Mouse (Mus musculus) frontal cortex, adult (tissue): ENCODE data around the gene Polr2c.
A peak's percentile ranks its signal among the peaks of the same experiment; 100 is the strongest.

Experiments
- ATAC-seq: cut with Nextera tagmentation; 2 replicates; pipeline ENCODE4 v1.9.2; 2017; ENCODE audit warnings: mild to moderate bottlenecking, moderate library complexity, mixed read lengths; ENCODE audit not compliant: low TSS enrichment

The Polr2c gene

DNA sequence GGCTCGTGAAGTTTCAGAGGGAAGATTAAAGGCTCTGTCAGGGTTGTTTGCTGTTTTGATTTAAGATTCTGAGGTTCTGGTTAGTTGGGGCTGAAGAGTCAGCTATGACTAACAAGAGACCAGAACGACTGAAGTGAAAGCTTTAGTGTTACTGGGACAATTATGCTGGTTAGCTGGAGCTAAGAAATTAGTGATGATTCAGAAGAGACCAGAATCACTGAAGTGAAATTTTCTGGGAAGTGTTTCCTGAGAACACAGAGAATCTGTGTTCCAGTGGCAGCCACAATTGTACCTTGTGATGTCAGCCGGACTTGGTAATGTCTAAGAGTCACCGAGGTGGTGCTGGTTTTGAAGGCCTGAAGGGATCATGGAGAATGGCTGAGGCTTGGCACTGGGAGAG is 23.5 kb downstream of the Polr2c start:
- no peak for ATAC-seq

DNA sequence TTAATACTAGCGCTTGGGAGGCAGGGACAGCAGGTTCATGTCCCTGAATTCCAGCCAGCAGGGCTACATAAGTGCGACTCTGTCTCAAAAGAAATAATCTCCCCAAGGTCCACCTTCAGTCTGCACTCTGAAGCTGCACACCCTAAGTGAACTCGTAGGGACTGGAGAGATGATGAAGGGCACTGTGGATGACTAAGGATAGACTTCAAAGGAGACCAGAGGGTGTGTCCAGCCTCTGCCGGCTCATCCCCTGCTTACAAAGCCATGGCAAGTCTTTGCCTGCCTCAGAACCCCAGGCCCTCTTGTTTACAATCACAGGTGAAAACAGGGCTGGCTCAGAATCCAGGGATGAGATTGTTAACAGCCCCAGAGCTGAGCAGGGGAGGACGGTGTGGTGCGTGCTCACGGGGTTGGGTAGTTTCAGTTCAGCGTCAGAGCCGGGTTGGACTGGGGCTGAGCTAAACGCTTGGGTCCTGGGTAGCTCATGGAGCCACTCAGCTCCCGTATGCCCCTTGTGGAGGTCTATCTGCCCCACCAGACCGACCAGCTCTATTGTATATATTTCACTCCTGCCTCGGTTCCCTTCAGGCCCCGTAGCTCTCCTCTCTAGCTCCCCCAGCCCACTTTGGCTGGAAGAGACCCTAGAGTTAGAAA is 31.3 kb downstream of the Polr2c start:
- ATAC-seq, result no peak

DNA sequence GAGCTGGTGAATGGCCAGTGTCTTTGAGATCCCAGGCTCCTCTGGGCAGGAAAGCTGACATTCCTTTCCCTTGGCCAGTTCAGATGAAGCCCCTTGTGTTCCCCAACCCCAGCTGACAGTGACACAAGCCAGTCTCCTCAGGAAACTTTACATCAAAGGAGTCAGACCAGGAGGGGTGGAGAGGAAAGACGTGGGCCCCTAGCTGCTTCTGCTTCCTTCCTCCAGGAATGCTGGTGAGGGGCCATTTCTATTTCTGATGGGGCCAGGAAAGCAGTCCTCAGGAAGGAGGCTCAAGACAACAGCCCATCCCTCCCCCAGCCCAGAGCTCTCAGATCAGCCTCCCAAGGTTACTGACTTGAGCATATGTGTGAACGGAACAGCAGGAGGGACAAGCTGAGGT is 35.7 kb downstream of the Polr2c start:
- ATAC-seq, result no peak

DNA sequence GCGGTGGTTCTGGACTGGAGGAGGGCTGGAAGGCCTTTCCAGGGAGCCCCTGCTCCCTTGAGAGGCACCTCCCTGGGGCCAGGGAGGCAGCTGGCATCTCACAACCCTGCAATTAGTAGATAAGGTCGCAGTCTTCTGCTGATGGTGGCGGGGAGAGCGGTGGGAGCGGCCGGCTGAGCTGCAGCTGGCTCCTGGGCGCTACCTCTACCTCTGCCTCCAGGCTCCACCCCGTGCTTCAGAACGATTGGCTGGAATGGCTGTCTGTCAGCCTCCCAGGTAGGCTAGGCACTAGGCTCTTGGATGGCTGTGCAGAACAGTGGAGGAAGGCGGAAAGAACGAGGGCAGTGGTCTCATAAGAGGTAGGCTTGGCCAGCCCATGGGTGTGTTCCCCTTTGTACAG is 42.0 kb downstream of the Polr2c start:
- ATAC-seq, result no peak

DNA sequence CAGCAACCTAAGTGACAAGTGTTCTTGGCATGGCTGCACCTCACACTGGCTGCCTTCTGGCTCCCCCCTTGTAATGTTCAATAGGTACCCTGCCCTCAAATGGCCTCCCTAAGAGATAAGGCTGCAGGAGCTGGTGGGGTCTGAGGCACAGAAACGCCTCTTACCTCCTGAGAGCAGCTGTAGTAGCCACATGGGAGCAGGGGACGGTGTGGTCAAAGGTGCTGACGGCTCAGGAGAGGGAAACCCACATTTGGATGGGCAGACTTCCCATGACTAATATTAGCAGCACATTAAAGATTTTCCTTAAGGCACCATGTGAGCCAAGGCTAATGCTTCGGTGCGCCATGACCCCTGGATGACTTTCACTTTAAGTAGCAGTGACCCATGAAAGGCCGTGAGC is 43.4 kb downstream of the Polr2c start:
- no peak for ATAC-seq

DNA sequence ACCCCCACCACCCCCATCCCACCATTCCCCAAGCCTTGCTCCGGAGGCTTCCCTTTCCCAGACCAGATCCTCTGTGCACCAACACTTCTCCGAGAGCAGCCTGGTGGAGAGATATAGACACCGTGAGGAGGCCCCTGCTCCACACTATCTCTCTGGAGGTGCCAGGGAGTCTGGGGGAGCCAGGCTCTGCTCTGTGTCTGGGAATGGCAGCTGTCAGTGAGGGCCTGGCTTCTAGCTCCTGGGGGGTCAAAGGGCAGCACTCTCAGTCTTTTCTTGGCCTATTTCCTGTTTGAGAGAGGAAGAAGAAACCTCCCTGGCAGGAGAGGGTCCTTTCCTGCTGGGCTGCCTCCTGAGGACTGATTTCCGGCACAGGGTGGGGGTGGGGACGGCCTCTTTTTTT is 43.8 kb downstream of the Polr2c start:
- no peak for ATAC-seq

DNA sequence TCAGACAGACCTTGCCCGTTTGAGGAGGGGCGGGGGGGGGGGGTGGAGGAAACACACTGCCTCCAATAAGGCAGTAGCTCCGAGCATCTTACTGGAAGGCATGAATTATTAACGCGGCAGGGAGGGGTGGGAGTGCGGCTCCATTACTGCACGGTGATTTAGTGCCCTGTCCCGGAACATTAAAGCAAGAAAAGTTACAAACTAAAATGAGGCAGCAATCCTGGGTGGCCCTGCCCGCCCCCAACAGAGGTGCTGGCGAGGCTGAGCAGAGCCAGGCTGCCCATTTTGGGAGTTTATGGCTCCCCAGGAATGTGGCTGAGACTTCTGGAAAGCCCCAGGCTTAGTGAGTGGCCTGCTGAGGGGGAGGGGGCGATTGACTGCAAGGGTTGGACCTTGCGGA is 46.5 kb downstream of the Polr2c start:
- no peak for ATAC-seq

DNA sequence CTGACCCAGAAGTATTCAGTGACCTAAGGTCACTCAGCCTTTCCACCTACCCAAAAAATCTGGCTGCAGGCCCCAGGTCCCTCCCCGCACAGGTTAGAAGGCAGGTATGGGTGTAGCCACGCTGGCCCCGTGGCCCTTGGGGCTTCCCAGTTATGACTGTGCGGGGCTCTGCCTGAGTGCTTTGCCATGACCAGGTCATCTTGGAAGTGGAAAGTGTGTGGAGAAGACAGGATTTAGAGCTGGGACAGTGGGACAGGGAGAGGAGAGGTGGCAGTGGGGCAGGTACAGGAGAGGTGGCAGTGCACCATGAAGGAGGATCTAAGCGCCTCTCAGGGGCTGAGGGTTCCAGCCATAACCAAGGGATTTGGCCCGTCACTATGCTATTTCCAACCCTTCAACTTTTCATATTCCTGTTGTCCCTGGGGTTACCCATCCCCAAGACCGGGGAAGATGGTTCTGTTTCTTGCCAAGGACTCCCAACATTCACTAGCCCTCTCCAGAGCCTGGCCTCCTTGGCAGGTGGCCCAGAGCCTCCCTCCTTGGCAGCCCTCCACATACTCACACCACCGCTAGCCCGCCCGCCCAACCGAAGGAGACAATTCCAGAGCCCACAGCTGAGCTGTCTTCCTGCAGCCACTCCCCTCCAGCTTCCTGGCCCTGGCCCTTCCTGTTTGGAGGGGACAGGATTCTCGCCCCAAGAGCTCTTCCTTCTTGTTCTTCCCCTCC is 47.4 kb downstream of the Polr2c start:
- ATAC-seq, result no peak

DNA sequence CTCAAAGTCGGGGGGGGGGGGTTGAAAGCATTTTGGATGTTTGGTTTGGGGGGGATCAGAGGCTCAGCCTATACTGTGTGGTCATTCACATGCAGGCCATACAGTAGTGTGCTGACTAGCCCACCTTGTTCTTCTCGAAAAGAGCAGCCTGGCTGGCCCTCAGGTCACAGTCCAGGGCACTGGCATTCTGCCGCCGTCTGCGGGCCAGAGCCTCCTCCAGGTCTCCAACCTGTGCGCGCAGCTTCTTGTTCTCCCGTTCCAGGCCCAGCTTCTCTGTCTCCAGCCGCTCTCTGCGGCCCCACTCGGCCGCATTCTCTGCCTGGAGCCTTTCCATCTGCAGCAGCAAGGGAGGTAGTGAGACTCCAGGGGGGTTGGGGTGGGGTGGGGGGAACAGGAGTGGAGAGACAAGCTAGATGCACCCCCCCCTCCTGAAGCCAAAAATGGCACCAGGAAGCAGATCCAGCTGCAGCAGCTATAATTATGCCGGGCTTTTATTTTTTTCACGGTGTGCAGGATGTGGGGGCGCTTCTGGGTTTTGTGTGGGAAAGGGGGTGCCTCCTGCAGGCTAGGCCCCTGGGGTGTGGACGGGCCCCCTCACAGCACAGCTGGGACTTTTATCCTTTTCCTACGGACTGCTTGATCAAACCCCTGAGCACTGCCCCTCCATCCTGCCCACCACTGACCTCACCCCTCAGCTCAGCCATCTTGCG is 50.5 kb downstream of the Polr2c start:
- ATAC-seq, result no peak

DNA sequence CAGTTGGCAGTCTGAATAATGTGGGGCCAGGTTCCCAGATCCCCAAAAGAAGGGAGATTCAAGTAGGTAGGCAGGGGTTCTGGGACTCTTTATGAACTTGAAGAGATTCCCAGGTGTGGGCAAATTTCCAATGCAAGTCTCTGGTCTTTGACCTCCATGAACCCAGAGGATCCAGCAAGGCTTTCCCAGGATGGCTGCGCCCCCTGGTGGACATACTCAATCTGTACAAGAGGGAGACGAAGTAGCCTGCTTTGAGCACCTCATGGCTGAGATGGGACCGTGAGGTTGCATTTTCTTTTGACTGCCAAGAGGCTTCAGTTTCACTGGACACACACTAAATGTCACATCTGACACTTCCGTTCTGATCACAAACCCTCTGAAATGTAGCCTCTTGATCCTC is 51.6 kb downstream of the Polr2c start:
- ATAC-seq, result peak; percentile 73

DNA sequence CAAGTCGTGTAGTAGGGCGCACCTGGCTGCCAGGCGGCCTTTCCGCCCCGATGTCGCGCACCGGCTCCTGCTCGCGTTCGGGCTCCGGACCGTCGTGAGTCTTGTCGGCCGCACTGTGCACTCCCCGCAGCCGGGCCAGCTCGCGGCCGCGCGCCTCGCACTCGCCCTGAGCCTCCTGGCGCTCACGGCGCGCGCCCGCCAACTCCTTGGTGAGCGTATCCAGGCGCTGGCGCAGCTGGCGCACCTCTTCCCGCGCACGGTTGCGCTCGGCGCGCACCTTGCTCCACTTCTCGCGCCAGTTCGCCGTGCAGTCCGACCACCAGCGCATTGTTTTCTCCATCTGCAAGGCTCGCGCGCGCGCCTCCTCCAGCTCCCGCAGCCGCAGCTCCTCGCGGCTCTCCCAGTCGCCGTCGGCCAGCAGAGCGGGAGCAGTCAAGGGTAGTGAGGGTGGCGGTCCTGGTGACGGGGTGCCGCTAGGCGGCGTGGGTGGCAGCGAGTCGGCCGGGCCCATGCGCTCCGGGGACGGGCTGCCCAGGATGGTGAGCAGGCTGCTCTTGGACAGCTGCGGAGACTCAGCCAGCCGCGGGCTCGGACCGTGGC is 55.9 kb downstream of the Polr2c start:
- ATAC-seq, result peak; percentile 69

DNA sequence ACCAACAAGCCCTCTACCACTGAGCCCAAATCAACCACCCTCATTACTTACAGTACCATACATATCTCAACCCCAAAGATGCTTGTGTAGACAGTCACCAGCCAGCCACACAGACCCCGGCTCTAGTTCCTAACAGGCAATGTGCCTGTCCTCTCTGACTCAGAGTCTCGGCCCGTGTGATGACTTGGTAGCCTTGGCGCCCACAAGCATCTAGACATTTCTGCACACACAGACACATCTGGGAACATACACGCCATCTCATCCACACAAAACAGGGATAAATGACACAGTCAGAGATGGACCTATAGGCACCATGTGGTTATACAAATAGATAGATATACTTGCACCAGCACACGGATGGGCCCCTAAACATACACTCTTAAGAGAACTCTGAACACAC is 57.0 kb downstream of the Polr2c start:
- ATAC-seq, result no peak

DNA sequence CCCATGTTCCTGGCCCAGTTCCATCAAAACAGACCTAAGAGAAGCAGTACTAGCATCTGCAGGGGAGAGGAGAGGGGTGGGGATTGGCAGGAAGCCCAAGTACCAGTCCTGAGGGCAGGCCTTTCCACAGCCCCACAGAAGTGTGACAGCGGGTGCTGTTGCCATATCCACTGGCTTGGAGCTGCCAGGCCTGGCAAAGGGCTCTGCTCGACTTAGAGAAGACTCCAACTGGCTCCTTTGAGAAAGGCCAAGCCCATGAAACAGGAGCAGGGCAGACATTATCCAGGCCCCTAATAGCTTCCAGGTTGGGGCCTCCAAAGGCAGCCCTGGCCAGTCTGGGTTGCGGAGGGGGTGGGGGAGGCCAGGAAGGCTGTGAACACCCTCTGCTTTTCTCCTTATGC is 57.5 kb downstream of the Polr2c start:
- ATAC-seq, result no peak

DNA sequence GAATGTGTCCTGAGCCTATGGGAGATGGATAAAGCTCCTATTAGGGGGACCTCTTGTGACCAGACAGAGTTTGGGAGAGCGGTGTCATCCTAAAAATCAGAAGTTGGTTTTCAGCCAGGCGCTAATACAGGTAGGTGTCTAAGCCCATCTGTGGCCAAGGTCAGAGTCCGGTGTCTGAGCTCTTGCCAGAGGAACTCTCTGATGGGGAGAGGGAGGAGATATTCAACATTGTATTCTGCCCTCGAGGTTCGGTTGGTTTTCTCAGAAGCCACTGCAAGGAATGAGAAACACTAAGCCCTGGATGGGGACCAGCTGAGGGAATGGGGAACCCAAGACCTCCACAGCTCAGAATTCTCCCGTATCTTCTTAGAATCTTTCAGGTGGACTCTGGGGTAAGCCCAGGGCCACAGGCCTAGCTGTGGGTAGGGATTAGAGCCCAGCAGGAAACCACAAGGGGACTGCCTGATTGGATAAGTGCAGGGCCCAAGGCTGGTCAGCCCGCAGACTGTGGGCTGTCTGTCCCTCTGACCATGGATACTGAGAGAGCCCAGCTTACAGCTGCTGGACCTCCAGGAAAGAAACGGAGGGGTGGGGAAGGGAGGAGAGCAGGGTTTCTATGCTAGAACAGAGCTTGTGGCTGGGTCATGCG is 59.2 kb downstream of the Polr2c start:
- ATAC-seq, result no peak

DNA sequence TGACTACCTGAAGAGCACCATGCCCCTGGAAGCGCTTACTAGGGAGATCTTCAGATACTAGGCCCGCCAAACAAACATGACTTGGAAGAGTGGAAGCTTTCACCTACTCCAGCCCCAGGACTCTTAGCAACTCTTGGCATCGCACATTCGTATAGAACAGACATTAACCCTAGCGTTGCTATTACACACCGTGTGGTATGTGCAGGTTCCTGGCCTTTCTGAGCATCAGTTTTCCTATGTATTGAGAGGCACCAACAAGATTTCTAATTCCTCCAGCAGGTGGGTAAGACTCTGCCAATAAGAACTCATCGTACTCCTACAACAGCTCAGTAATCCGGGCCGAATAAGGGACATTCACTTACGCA is 59.7 kb downstream of the Polr2c start:
- no peak for ATAC-seq

DNA sequence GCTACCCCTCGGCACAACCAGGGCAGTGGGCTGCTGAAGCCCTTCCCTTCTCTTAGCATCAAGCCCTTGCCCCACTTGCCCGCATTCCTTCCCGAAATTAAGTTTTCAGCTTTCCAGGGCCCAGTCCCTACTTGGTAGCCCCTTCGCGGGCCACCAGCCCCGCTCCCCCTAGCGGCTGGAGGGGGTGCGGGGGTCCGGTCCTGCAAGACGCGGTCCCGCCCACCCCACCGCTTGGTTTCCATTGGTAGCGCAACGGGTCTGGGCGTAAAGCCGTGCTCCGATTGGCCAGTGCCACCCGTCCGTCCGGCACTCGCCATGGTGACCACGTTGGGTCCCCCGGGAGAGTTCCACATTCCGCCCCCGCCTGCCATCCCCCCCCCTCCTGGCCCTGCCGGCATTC is 60.1 kb downstream of the Polr2c start:
- ATAC-seq, result peak; percentile 64

DNA sequence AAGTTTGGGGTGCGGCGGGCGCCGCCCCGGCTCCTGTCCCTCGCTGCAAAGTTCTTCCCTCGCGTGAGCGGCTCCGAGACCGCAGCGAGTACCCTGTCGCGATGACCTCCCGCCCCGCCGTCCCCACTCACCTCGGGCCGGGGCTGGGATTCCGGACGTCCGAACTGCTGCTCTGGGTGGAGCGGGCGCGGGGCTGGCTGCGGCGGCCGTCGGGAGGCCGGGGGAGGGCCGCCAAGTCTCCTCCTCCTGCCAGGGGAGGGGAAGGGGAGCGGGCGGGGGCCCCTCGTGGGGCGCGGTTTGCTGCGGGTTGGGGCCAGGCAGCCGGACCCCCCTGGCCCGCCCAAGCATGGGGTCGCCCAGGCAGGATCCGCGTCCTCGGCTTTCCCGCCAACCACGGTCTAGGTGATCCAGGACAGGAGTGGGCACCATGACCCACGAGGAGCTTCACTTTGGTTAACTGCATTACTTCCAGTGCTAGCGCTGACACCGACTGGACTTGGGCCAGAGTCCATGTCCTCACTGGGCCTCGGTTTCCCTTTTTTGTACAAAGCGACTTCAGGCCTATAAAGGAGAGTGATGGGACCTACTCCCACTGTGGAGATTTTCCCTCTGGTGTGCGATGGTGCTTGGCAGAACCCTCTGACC is 60.7 kb downstream of the Polr2c start, which contains the start of gene Ccdc102a:
TSS of gene Ccdc102a (minus strand) at position 248 of the 645 bp plus-strand sequence.
- ATAC-seq, result no peak

DNA sequence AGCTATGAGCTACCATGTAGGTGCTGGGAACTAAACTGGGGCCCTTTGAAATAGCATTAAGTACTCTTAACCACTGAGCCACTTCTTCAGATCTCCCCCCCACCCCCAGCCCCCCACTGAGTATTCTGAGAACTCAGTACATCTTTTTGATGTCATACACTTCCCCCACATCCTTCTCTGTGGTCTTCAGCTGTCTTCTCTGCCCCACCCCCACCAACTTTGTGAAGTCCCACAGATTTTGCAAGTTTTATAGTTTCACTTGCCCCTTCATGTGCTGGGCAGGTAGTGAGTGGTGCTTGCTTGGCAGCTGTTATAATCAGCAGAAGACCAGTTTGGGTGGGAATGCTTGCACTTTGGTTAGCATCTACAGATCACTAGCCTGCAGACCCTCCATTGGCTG is 62.0 kb downstream of the Polr2c start:
- ATAC-seq, result no peak

DNA sequence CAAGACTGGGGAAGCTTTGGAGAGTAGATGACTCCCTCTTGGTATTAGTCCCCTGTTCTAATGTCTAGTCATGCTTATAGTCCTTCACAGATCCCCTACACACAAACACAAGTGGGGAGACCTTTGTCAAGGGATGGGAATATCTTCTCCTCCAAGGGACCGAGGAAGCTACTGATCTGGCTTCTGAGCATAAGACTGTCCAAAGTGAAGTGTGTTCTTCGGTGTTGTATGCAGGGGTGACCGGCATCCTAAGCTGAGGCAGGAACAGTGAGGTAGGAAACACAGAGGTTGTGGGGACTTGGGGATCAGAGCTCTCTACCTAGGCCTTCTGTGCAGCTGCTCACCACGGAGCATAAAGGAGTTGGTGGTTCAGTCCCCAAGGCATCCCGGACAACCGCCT is 64.9 kb downstream of the Polr2c start:
- ATAC-seq, result no peak

DNA sequence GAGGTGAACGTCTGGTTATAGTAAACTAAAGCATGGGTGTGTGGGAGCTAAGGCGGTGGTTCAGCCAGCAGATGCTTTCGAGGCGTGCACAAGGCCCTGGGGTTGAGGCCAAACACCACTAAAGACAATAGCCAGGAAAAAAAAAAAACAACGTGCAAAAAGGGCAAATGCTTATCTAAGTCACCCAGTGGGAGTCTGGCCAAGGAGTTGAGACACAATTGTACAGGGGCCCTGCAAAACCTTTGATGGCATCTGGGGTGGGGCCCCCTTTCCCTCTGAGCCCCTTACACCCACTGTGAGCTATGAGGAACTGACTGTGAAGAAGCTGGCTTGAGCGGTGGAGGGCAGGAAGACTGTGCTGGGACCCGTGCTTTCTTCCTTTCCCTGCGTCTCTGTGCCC is 65.4 kb downstream of the Polr2c start:
- ATAC-seq, result no peak
